Mouse (Mus musculus): ENCODE measurements around the gene Csrp1. TPM values are rescaled to one million over a fixed set of nuclear protein-coding genes. Genes with fewer than 3 reads are reported as not detected.

Gene Csrp1
- polyA plus RNA-seq, 1 experiment from 2014 or later: 52.9 TPM

GRCm38 (mm10) chr1:135735460-135735859 is 15.6 kb downstream of the Csrp1 start:
- no peaks in the 10 kb centered on the region for H3K36me3 ChIP-seq (replicated peaks; ENCODE audit: control insufficient read depth, insufficient read depth, low read depth, low read length)
- no peak for ATAC-seq (replicated peaks; ENCODE audit: insufficient number of reproducible peaks, low FRiP score, low TSS enrichment, low read depth)
- no peak overlapping the region for H3K4me2 ChIP-seq (ENCODE audit: low read depth, low read length)
- no peak overlapping the region for H3K4me3 ChIP-seq (ENCODE audit: low read depth, low read length)
- no peak overlapping the region for H3K27ac ChIP-seq (replicated peaks; ENCODE audit: low read depth, low read length)
- no peak for DNase-seq (ENCODE audit: low spot score)
- WGBS: 13% methylated on average over 6 of the region's 6 CpGs
- H3K9me3 ChIP-seq (replicated peaks; ENCODE audit: control insufficient read depth, low read length): no peaks in the 10 kb centered on the region
- H3K27me3 ChIP-seq (ENCODE audit: control insufficient read depth, insufficient read depth, low read length): no peaks in the 10 kb centered on the region
- H3K9ac ChIP-seq (replicated peaks; ENCODE audit: low read length): peak overlapping the region; percentile 32; the same call in 1 of the 2 replicates
- H3K4me1 ChIP-seq (ENCODE audit: control insufficient read depth, insufficient read depth, low read length): peaks cover 21% of the 10 kb centered on the region

- no peak overlapping the region for H3K4me2 ChIP-seq (ENCODE audit: low read depth, low read length)
- no peak overlapping the region for H3K27ac ChIP-seq (replicated peaks; ENCODE audit: low read depth, low read length)
- H3K27me3 ChIP-seq (ENCODE audit: control insufficient read depth, insufficient read depth, low read length): no peaks in the 10 kb centered on the region
- WGBS: 92% methylated on average over 7 of the region's 7 CpGs
- ATAC-seq (replicated peaks; ENCODE audit: insufficient number of reproducible peaks, low FRiP score, low TSS enrichment, low read depth) (no peak), DNase-seq (ENCODE audit: low spot score) (no peak)
- no peaks in the 10 kb centered on the region for H3K9me3 ChIP-seq (replicated peaks; ENCODE audit: control insufficient read depth, low read length)
- H3K4me3 ChIP-seq (ENCODE audit: low read depth, low read length): no peak overlapping the region
- H3K9ac ChIP-seq (replicated peaks; ENCODE audit: low read length): no peak overlapping the region
- no peaks in the 10 kb centered on the region for H3K36me3 ChIP-seq (replicated peaks; ENCODE audit: control insufficient read depth, insufficient read depth, low read depth, low read length)
- H3K4me1 ChIP-seq (ENCODE audit: control insufficient read depth, insufficient read depth, low read length): no peaks in the 10 kb centered on the region; the same call in 1 of the 2 replicates
Measured at GRCm38 (mm10) chr1:135744987-135745386, 25.1 kb downstream of the Csrp1 start.

- DNase-seq (ENCODE audit: low spot score) (no peak), ATAC-seq (replicated peaks; ENCODE audit: insufficient number of reproducible peaks, low FRiP score, low TSS enrichment, low read depth) (no peak)
- no peaks in the 10 kb centered on the region; the same call in 1 of the 2 replicates for H3K4me1 ChIP-seq (ENCODE audit: control insufficient read depth, insufficient read depth, low read length)
- H3K9me3 ChIP-seq (replicated peaks; ENCODE audit: control insufficient read depth, low read length): no peaks in the 10 kb centered on the region
- no peak overlapping the region for H3K9ac ChIP-seq (replicated peaks; ENCODE audit: low read length)
- H3K4me2 ChIP-seq (ENCODE audit: low read depth, low read length): no peak overlapping the region
- no peak overlapping the region for H3K27ac ChIP-seq (replicated peaks; ENCODE audit: low read depth, low read length)
- H3K36me3 ChIP-seq (replicated peaks; ENCODE audit: control insufficient read depth, insufficient read depth, low read depth, low read length): no peaks in the 10 kb centered on the region
- 85% methylated on average over 4 of the region's 4 CpGs for WGBS
- H3K4me3 ChIP-seq (ENCODE audit: low read depth, low read length): no peak overlapping the region
- H3K27me3 ChIP-seq (ENCODE audit: control insufficient read depth, insufficient read depth, low read length): no peaks in the 10 kb centered on the region
Measured at GRCm38 (mm10) chr1:135746248-135746647, 26.4 kb downstream of the Csrp1 start.

- 12% methylated on average over 10 of the region's 10 CpGs for WGBS
- Histone ChIP-seq H3K4me1 (ENCODE audit: control insufficient read depth, insufficient read depth, low read length) (no peaks in the 10 kb centered on the region), H3K9ac (replicated peaks; ENCODE audit: low read length) (no peak overlapping the region; the same call in 1 of the 2 replicates), H3K4me2 (ENCODE audit: low read depth, low read length) (no peak overlapping the region), H3K27ac (replicated peaks; ENCODE audit: low read depth, low read length) (no peak overlapping the region), H3K4me3 (ENCODE audit: low read depth, low read length) (no peak overlapping the region), H3K9me3 (replicated peaks; ENCODE audit: control insufficient read depth, low read length) (no peaks in the 10 kb centered on the region), H3K27me3 (ENCODE audit: control insufficient read depth, insufficient read depth, low read length) (no peaks in the 10 kb centered on the region), H3K36me3 (replicated peaks; ENCODE audit: control insufficient read depth, insufficient read depth, low read depth, low read length) (no peaks in the 10 kb centered on the region)
- DNase-seq (ENCODE audit: low spot score): peak; percentile 96
- ATAC-seq (replicated peaks; ENCODE audit: insufficient number of reproducible peaks, low FRiP score, low TSS enrichment, low read depth): peak; percentile 98
Measured at GRCm38 (mm10) chr1:135752737-135753348, 33.0 kb downstream of the Csrp1 start.

GRCm38 (mm10) chr1:135755287-135755686 is 35.4 kb downstream of the Csrp1 start:
- Histone ChIP-seq H3K27me3 (ENCODE audit: control insufficient read depth, insufficient read depth, low read length) (no peaks in the 10 kb centered on the region), H3K9ac (replicated peaks; ENCODE audit: low read length) (no peak overlapping the region), H3K27ac (replicated peaks; ENCODE audit: low read depth, low read length) (no peak overlapping the region), H3K36me3 (replicated peaks; ENCODE audit: control insufficient read depth, insufficient read depth, low read depth, low read length) (no peaks in the 10 kb centered on the region), H3K4me1 (ENCODE audit: control insufficient read depth, insufficient read depth, low read length) (no peaks in the 10 kb centered on the region), H3K4me2 (ENCODE audit: low read depth, low read length) (no peak overlapping the region), H3K9me3 (replicated peaks; ENCODE audit: control insufficient read depth, low read length) (no peaks in the 10 kb centered on the region), H3K4me3 (ENCODE audit: low read depth, low read length) (no peak overlapping the region)
- ATAC-seq (replicated peaks; ENCODE audit: insufficient number of reproducible peaks, low FRiP score, low TSS enrichment, low read depth) (no peak), DNase-seq (ENCODE audit: low spot score) (no peak)
- WGBS: 51% methylated on average over 9 of the region's 9 CpGs

- H3K27ac ChIP-seq (replicated peaks; ENCODE audit: low read depth, low read length): no peak overlapping the region
- DNase-seq (ENCODE audit: low spot score): no peak
- ATAC-seq (replicated peaks; ENCODE audit: insufficient number of reproducible peaks, low FRiP score, low TSS enrichment, low read depth): no peak
- H3K9me3 ChIP-seq (replicated peaks; ENCODE audit: control insufficient read depth, low read length): no peaks in the 10 kb centered on the region
- 93% methylated on average over 3 of the region's 3 CpGs for WGBS
- no peaks in the 10 kb centered on the region for H3K36me3 ChIP-seq (replicated peaks; ENCODE audit: control insufficient read depth, insufficient read depth, low read depth, low read length)
- H3K4me1 ChIP-seq (ENCODE audit: control insufficient read depth, insufficient read depth, low read length): no peaks in the 10 kb centered on the region
- no peak overlapping the region for H3K9ac ChIP-seq (replicated peaks; ENCODE audit: low read length)
- no peak overlapping the region for H3K4me3 ChIP-seq (ENCODE audit: low read depth, low read length)
- no peak overlapping the region for H3K4me2 ChIP-seq (ENCODE audit: low read depth, low read length)
- H3K27me3 ChIP-seq (ENCODE audit: control insufficient read depth, insufficient read depth, low read length): no peaks in the 10 kb centered on the region
Measured at GRCm38 (mm10) chr1:135755913-135756312, 36.1 kb downstream of the Csrp1 start.

- no peaks in the 10 kb centered on the region for H3K9me3 ChIP-seq (replicated peaks; ENCODE audit: control insufficient read depth, low read length)
- DNase-seq (ENCODE audit: low spot score): no peak
- no peaks in the 10 kb centered on the region for H3K36me3 ChIP-seq (replicated peaks; ENCODE audit: control insufficient read depth, insufficient read depth, low read depth, low read length)
- no peaks in the 10 kb centered on the region for H3K4me1 ChIP-seq (ENCODE audit: control insufficient read depth, insufficient read depth, low read length)
- no peak overlapping the region for H3K9ac ChIP-seq (replicated peaks; ENCODE audit: low read length)
- no peak for ATAC-seq (replicated peaks; ENCODE audit: insufficient number of reproducible peaks, low FRiP score, low TSS enrichment, low read depth)
- H3K4me2 ChIP-seq (ENCODE audit: low read depth, low read length): no peak overlapping the region
- H3K27me3 ChIP-seq (ENCODE audit: control insufficient read depth, insufficient read depth, low read length): no peaks in the 10 kb centered on the region
- WGBS: 74% methylated on average over 8 of the region's 8 CpGs
- H3K27ac ChIP-seq (replicated peaks; ENCODE audit: low read depth, low read length): no peak overlapping the region
- H3K4me3 ChIP-seq (ENCODE audit: low read depth, low read length): no peak overlapping the region
Measured at GRCm38 (mm10) chr1:135757287-135757686, 37.4 kb downstream of the Csrp1 start.

- Histone ChIP-seq H3K4me1 (ENCODE audit: control insufficient read depth, insufficient read depth, low read length) (no peaks in the 10 kb centered on the region), H3K9me3 (replicated peaks; ENCODE audit: control insufficient read depth, low read length) (no peaks in the 10 kb centered on the region), H3K4me2 (ENCODE audit: low read depth, low read length) (no peak overlapping the region), H3K27ac (replicated peaks; ENCODE audit: low read depth, low read length) (no peak overlapping the region), H3K36me3 (replicated peaks; ENCODE audit: control insufficient read depth, insufficient read depth, low read depth, low read length) (no peaks in the 10 kb centered on the region), H3K27me3 (ENCODE audit: control insufficient read depth, insufficient read depth, low read length) (no peaks in the 10 kb centered on the region), H3K9ac (replicated peaks; ENCODE audit: low read length) (no peak overlapping the region), H3K4me3 (ENCODE audit: low read depth, low read length) (no peak overlapping the region)
- WGBS: 67% methylated on average over 4 of the region's 4 CpGs
- no peak for ATAC-seq (replicated peaks; ENCODE audit: insufficient number of reproducible peaks, low FRiP score, low TSS enrichment, low read depth)
- no peak for DNase-seq (ENCODE audit: low spot score)
Measured at GRCm38 (mm10) chr1:135759685-135760084, 39.8 kb downstream of the Csrp1 start.
